Mouse (Mus musculus): ENCODE measurements around the gene Pagr1a.

DNA sequence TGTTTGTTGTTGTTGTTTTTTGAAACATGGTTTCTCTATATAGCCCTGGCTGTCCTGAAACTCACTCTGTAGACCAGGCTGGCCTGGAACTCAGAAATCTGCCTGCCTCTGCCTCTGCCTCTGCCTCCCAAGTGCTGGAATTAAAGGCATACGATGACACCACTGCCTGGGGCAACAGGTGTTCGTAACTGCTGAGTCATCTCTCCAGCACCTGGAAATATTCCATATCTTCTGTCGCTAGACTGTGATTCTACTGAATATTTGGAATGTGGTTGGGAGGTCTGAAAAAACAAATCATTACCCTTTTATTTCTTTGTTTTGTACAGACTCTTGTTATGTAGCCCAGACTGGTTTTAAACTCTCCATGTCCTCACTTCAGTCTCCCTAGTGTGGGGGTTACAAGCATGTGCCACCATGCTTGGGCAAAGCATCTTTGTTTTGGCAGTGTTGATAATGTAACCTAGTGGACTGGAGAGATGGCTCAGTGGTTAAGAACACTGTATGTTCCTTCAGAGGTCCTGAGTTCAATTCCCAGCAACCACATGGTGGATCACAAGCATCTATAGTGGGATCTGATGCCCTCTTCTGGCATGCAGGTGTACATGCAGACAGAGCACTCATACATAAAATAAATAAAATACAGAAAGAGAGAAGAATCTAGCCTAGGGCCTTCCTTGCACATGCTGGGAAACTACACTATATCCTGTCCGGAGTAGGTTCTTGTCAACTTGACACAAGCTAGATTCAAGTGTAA lies 12.9 kb downstream of the Pagr1a start:
- no peak for TF ChIP-seq CTCF (IDR thresholded peaks at IDR 0.05; ENCODE audit: control insufficient read depth, insufficient read depth, insufficient read length)
- no peak for TF ChIP-seq MYOG (IDR thresholded peaks at IDR 0.05; ENCODE audit: control insufficient read depth, extremely low read depth, insufficient read length)
- no peak for TF ChIP-seq CEBPB (IDR thresholded peaks at IDR 0.05; ENCODE audit: low read depth)
- TF ChIP-seq MAX (IDR thresholded peaks at IDR 0.05) = no peak
- TF ChIP-seq USF1 (IDR thresholded peaks at IDR 0.05; ENCODE audit: low read depth) = no peak

Data from C2C12 (cell line).